Mouse (Mus musculus) CH12.LX (cell line): ENCODE data around the gene Myom1. TPM values are rescaled to one million over a fixed set of nuclear protein-coding genes. Genes with fewer than 3 reads are reported as not detected.

ENCODE experiments used
- DNase-seq: peaks from one replicate; pipeline ENCODE4 v3.0.0-alpha.2; 2013; ENCODE audit errors: extremely low read depth
- H3K27ac ChIP-seq: 2 replicates; pipeline ENCODE4 v1.5.1; 2012; ENCODE audit warnings: low read depth, mild to moderate bottlenecking, control low read depth, moderate library complexity; ENCODE audit not compliant: insufficient read depth
- H3K27me3 ChIP-seq: replicated peaks from 2 replicates; pipeline ENCODE3; 2012; ENCODE audit warnings: inconsistent platforms
- H3K36me3 ChIP-seq, 2 experiments: replicated peaks in 1 of 2; 2 replicates each; pipeline versions ENCODE3 to v1.6.1; 2012; ENCODE audit warnings: inconsistent platforms in 1 of 2, low read length in 1 of 2, mild to moderate bottlenecking in 1 of 2, mixed read lengths in 1 of 2, moderate library complexity in 1 of 2; ENCODE audit not compliant: control insufficient read depth in 1 of 2, insufficient read depth in 1 of 2
- H3K4me1 ChIP-seq, 2 experiments: 2 replicates each; pipeline ENCODE4 v1.6.1; 2012; ENCODE audit warnings: inconsistent platforms in 1 of 2, moderate library complexity in 1 of 2; ENCODE audit not compliant: insufficient read depth in 2 of 2, control insufficient read depth in 1 of 2
- H3K4me2 ChIP-seq: 2 replicates; pipeline ENCODE4 v1.6.1; 2012; ENCODE audit warnings: low read depth, mild to moderate bottlenecking, control low read depth; ENCODE audit not compliant: poor library complexity, insufficient read depth, severe bottlenecking
- H3K4me3 ChIP-seq, 3 experiments: fragments of 150-350 bp in 1 of 3; sonication (generic) in 1 of 3; replicated peaks in 1 of 3; 2 replicates each; pipeline versions ENCODE3 to v1.5.1; 2011 to 2012; ENCODE audit warnings: low read depth in 2 of 3, low read length in 2 of 3, mild to moderate bottlenecking in 2 of 3, moderate library complexity in 2 of 3, control low read depth in 1 of 3, improper control_type of control experiment in 1 of 3, inconsistent platforms in 1 of 3, mixed read lengths in 1 of 3; ENCODE audit not compliant: poor library complexity in 1 of 3
- H3K79me2 ChIP-seq: replicated peaks from 2 replicates; pipeline ENCODE4 v1.6.1; 2012; ENCODE audit warnings: mild to moderate bottlenecking, moderate library complexity; ENCODE audit not compliant: control insufficient read depth, poor library complexity, insufficient read depth, severe bottlenecking; ENCODE audit errors: extremely low read depth
- H3K9ac ChIP-seq: 2 replicates; pipeline ENCODE4 v1.6.1; 2012; ENCODE audit warnings: low read depth, mild to moderate bottlenecking, control low read depth, moderate library complexity; ENCODE audit not compliant: insufficient read depth
- H3K9me3 ChIP-seq: replicated peaks from 2 replicates; pipeline ENCODE3; 2012; ENCODE audit warnings: low read length, inconsistent platforms, mixed read lengths
- CHD2 ChIP-seq: IDR thresholded peaks from 2 replicates; pipeline ENCODE4 v1.6.1; 2011; ENCODE audit warnings: low read length, improper control_type of control experiment
- EP300 ChIP-seq: IDR thresholded peaks from 2 replicates; pipeline ENCODE4 v1.6.1; 2011; ENCODE audit warnings: low read length, improper control_type of control experiment
- GABPA ChIP-seq: IDR thresholded peaks from 2 replicates; pipeline ENCODE4 v1.6.1; 2012; ENCODE audit warnings: low read depth, low read length, improper control_type of control experiment, inconsistent platforms; ENCODE audit not compliant: insufficient replicate concordance
- KAT2A ChIP-seq: IDR thresholded peaks from 2 replicates; pipeline ENCODE4 v1.6.1; 2012; ENCODE audit warnings: low read length, improper control_type of control experiment, inconsistent platforms; ENCODE audit not compliant: insufficient replicate concordance
- MAZ ChIP-seq: IDR thresholded peaks from 2 replicates; pipeline ENCODE4 v1.6.1; 2012; ENCODE audit warnings: low read depth, mild to moderate bottlenecking, inconsistent platforms, low read length, improper control_type of control experiment, moderate library complexity
- NRF1 ChIP-seq: IDR thresholded peaks from 2 replicates; pipeline ENCODE4 v1.6.1; 2014; ENCODE audit warnings: low read depth, mild to moderate bottlenecking, inconsistent platforms, low read length, improper control_type of control experiment, moderate library complexity
- PAX5 ChIP-seq: IDR thresholded peaks from 2 replicates; pipeline ENCODE4 v1.6.1; 2012; ENCODE audit warnings: low read length, inconsistent platforms, mixed read lengths
- RCOR1 ChIP-seq: conservative IDR thresholded peaks from 2 replicates; pipeline ENCODE4 v1.6.1; 2012; ENCODE audit warnings: low read depth, mild to moderate bottlenecking, inconsistent platforms, low read length, improper control_type of control experiment
- SIN3A ChIP-seq: IDR thresholded peaks from 2 replicates; pipeline ENCODE4 v1.6.1; 2012; ENCODE audit warnings: low read length, improper control_type of control experiment, inconsistent platforms
- TCF12 ChIP-seq: IDR thresholded peaks from 2 replicates; pipeline ENCODE4 v1.6.1; 2014; ENCODE audit warnings: low read depth, mild to moderate bottlenecking, inconsistent platforms, low read length, improper control_type of control experiment
- ZC3H11A ChIP-seq: IDR thresholded peaks from 2 replicates; pipeline ENCODE4 v1.6.1; 2012; ENCODE audit warnings: low read depth, mild to moderate bottlenecking, inconsistent platforms, low read length, improper control_type of control experiment
- ZKSCAN1 ChIP-seq: IDR thresholded peaks from 2 replicates; pipeline ENCODE4 v1.6.1; 2012; ENCODE audit warnings: low read depth, inconsistent platforms, low read length, improper control_type of control experiment, borderline replicate concordance
- dilution Hi-C: fragments of 300-500 bp; cut with MboI; formaldehyde crosslinking; loops from 2 replicates; pipeline ENCODE4 v1.14.3; 2020; ENCODE audit warnings: low sequenced_read_pairs; ENCODE audit not compliant: extremely low pct_unique_long_range_greater_than_20kb, extremely low pct_ligation_motif_present
- in situ Hi-C: fragments of 300-500 bp; cut with MboI; formaldehyde crosslinking; loops from 3 replicates; pipeline ENCODE4 v1.14.3; 2019; ENCODE audit warnings: low sequenced_read_pairs, low pct_ligation_motif_present, low pct_unique_long_range_greater_than_20kb, mixed read lengths
- polyA plus RNA-seq: library from polyadenylated mRNA; unstranded; fragments of >175 nt; gene quantifications from 2 replicates; pipeline ENCODE4 v1.2.1, GENCODE M21; 2012; ENCODE audit warnings: low read depth; ENCODE audit not compliant: insufficient read length
- total RNA-seq, 2 experiments: library from RNA; depleted of rRNA; stranded (reverse); fragments of 300-350 nt in 1 of 2; fragments of >200 nt in 1 of 2; gene quantifications; 2 replicates each; pipeline ENCODE4 v1.2.3; 2012 to 2014

The Myom1 gene
- total and polyA plus RNA-seq, 3 experiments, result 0.26 to 0.93 (median 0.55) TPM

GRCm38 (mm10) chr17:71098606-71099005, 96.2 kb downstream of the Myom1 start:
- Histone ChIP-seq H3K36me3 (no peaks in the 10 kb centered on the region), H3K4me3 (no peak overlapping the region), H3K79me2 (no peaks in the 10 kb centered on the region), H3K9ac (no peak overlapping the region), H3K9me3 (no peaks in the 10 kb centered on the region), H3K4me1 (peaks cover 6 to 40% of the 10 kb centered on the region in 2 experiments; a peak in 3 of 4 replicates), H3K27ac (no peak overlapping the region), H3K4me2 (no peak overlapping the region), H3K27me3 (no peaks in the 10 kb centered on the region)
- TF ChIP-seq GABPA, result no peak
- TF ChIP-seq NRF1, result no peak
- no peak for TF ChIP-seq KAT2A
- dilution Hi-C loops, result no loop called here
- no peak for DNase-seq
- in situ Hi-C loops, result loop anchor here (10.0 kb wide), 1 partner anchor 86 kb away; the partner anchor contains the start of gene Lpin2

GRCm38 (mm10) chr17:71102571-71103551, 100.4 kb downstream of the Myom1 start:
- in situ Hi-C loops, result no loop called here
- H3K36me3 ChIP-seq, result no peaks in the 10 kb centered on the region
- H3K9ac ChIP-seq, result no peak overlapping the region
- no peak for DNase-seq
- H3K79me2 ChIP-seq, result no peaks in the 10 kb centered on the region
- TF ChIP-seq SIN3A, result no peak
- no peak for TF ChIP-seq PAX5
- TF ChIP-seq TCF12, result no peak
- TF ChIP-seq CHD2, result no peak
- no peak for TF ChIP-seq ZKSCAN1
- TF ChIP-seq MAZ, result no peak
- no peak for TF ChIP-seq ZC3H11A
- no peak for TF ChIP-seq EP300
- TF ChIP-seq RCOR1, result no peak
- peaks cover 5 to 8% of the 10 kb centered on the region in 2 experiments; a peak in 3 of 4 replicates for H3K4me1 ChIP-seq
- H3K9me3 ChIP-seq, result no peaks in the 10 kb centered on the region
- H3K27ac ChIP-seq, result no peak overlapping the region
- no peak overlapping the region for H3K4me3 ChIP-seq
- no peak overlapping the region for H3K4me2 ChIP-seq
- dilution Hi-C loops, result no loop called here
- H3K27me3 ChIP-seq, result no peaks in the 10 kb centered on the region
